Mouse (Mus musculus) spleen, adult 12 weeks (tissue): Measurements from ENCODE around the gene Lama5.

Source experiments
- DNase-seq: peaks from one replicate; pipeline ENCODE4 v3.0.0; 2022; ENCODE audit warnings: low spot score

Lama5 gene

DNA sequence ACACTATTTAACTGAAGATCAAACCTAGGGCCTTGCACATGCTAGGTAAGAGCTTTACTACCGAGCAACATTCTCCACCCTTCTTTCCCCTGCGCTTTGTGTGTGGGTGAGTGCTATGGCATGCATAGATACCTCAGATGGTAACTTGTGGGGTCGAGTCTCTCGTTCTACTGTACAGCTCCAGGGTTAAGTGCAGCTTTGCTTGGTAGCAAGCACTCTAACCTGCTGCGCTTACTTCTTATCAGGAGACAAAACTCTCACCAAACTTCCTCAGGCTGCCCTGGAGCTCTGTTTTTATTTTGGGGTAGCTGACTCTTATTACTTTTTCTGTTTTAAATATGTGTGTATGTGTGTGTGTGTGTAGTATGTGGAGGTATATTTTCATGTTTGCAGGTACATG lies 90.2 kb downstream of the Lama5 start:
- DNase-seq, result no peak

GRCm38 (mm10) chr2:180133911-180134310 lies 91.7 kb downstream of the Lama5 start:
- no peak for DNase-seq

DNA sequence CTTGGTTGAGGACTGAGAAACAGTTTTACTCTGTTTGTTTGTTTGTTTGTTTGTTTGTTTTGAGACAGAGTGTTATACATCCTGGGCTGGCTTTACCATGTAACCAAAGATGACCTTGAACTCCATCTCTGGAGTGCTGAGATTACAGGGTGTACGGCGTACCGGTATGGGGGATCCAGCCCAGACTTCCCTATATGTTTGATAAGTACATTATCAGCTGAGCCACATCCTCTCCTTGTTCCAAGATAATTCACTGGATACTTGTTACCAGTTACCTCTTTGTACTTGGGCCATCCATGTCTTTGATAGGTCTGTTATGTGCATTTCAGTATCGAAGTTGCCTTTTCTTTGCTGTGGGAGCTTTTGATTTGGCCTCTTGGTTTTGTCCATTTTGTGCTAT lies 92.4 kb downstream of the Lama5 start:
- no peak for DNase-seq

DNA sequence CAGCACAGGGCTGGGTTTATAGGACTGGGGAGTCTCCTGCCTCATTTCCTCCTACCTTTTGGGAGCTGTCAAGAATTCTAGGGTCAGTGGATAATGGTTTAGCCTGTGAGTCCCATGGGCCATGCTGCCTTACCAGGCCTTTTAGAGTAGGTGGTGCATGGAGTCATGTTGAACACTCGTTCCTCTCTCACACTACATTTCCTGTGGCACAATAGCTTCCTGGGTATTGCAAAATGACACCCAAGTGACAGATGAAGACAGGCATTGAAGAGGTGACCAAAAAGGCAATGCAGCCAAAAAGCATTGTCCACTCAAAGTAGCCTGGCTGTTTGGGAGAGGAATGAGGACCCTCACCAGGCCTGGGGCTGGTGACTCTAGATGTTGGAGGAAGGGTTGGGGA lies 98.0 kb downstream of the Lama5 start:
- DNase-seq, result no peak
